Mouse (Mus musculus) monocyte, adult 2 months (primary cell): ENCODE measurements around the gene Cd163l1.

Experiments used
- DNase-seq, 2 experiments: peaks; one replicate each; pipeline ENCODE4 v3.0.0; 2022; ENCODE audit warnings: low spot score in 2 of 2, low read depth in 1 of 2

Cd163l1 gene

GRCm38 (mm10) chr7:140217967-140218366 is at the start of gene Cd163l1:
Cd163l1 (plus strand) TSS chr7:140218267.
- no peak for DNase-seq

DNA sequence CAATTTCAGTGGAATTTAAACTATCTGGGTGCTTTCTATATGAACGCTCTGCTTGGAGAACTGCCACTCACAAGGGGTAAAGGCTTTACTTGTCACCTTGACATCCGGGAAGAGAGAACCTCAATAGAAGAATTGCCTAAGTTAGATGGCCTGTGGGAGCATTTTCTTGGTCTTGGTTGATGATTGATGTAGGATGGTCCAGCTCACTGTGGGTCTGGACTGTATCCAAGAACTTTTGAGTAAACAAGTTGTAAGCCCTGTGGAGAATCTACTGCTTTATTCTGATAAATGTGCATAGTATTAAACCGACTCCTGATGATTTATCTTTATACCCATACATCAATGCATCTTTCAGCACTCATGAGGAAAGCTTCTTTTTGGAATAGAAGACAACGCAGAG is 48.7 kb upstream of the Cd163l1 start:
- no peak for DNase-seq

DNA sequence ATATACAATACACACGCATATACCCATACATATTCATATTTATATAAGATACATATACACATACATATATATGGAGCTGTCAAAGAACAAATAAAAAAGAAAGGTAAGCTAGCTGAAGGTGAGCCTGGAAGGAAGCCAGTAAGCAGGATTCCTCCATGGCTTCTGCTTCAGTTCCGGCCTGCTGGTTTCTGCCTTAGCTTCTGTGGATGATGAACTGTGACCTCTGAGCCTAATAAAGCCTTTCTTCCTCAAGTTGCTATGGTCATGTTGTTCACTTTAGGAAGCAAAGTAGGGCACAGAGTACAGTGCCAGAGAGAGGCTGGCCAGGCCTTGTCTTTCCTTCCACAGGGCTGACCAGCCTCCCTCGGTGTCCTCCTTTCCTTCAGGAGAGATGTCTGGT is 47.2 kb upstream of the Cd163l1 start:
- DNase-seq: no peak

DNA sequence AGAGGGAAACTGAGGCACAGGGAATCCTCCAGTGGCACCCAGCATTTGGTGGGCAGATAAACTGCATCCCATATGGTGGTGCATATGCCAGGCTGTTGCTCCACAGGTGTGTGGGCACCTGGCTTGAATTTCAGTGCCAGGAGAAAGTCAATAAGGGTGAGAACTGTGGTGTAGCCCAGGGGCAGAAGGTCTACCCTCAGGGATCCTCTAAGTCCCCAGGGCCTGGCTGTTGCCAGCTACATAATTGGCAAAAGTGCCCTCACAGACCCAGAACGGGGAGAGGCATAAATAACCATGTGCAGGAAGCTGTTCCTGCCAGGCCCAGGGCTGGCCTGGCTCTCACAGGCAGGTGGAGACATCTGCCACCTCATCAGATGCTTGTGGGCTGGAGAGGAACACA is 45.1 kb upstream of the Cd163l1 start, which contains the start of gene Olfr523:
Olfr523 (plus strand) TSS at position 282 of the 400 bp plus-strand sequence.
- DNase-seq: no peak

GRCm38 (mm10) chr7:140179176-140179575 is 38.9 kb upstream of the Cd163l1 start:
- DNase-seq: no peak

- DNase-seq: no peak
These were observed 37.4 kb upstream of the Cd163l1 start for GRCm38 (mm10) chr7:140180692-140181091.

DNA sequence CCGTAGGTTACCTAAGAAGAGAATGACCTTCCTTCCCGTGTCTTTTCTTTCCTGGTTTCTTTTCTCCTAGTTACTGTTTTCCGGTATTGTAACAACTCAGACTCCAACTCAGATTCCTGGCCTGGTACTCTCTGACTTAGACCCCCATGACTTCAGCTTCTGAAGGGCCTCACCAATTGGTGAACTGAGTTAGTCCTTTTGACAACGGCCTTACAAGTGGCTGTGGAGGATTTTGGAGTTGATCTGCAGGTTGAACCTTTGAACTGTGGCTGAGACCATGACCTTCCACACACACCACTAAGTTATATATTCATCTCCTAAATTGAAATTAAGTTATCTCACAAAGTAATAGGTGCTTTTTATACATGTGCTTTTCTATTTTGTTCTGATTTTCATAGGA is 33.9 kb upstream of the Cd163l1 start:
- no peak for DNase-seq

- DNase-seq: no peak
These were observed 31.1 kb upstream of the Cd163l1 start for GRCm38 (mm10) chr7:140186646-140187620.

GRCm38 (mm10) chr7:140187721-140188390 is 30.2 kb upstream of the Cd163l1 start:
- DNase-seq: no peak

GRCm38 (mm10) chr7:140188391-140189328 is 29.4 kb upstream of the Cd163l1 start:
- no peak for DNase-seq

DNA sequence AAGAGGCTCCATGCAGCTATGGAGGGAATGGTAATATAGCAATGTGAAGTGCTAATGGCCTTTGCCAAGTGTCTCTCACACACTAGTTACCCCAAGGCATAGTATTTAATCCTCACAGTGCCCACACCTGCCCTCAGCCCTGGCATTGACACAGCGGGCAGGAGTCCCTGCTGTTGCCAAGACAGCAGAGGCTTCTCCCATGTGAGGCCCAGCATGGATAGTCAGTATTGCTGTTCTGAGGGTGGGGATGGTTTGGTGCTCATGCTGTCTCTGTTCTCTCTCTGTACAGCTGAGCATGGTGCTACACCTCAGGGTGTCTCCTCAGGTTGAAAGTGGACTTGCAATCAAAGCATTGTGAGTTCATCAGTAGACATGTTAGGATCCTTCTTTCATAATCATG is 27.6 kb upstream of the Cd163l1 start:
- DNase-seq: no peak

DNA sequence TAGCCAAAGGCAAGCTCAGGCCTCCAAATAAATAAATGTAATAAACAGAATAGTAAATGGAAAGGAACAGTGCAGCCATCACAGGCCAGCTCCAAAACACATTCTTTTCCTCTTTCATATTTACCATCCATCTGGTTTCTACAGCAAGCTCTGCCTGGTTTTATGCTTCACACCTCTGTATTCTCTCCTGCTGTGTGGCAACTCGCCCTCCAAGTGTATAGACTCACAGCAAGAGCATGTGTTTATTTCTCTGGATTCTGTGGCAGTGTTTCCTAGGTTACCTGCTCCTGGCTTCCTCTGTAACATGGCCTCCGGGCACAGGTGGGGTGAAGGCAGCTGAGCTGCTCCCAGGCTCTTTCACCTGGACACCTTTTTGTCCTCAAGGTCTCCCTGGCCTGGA is 25.6 kb upstream of the Cd163l1 start:
- DNase-seq: no peak

DNA sequence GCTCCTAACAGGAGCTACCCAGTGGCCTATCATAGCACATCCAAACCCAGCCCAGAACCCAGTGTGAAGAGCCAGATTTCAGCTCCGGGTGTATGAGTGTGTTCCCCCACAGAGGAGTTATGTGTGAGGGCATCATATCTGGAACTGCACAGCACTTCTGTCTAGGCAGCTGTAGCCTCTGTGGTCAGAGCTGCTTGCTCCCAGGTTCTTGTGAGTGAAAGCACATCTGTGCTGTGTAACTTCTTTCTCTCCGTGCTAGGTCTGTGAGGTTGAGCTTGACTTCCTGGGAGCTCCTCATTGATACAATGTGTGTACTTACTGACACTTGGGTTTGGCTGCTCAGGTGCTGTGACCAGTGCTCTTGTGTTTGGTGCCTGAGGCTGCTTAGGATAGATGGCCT is 25.2 kb upstream of the Cd163l1 start:
- DNase-seq: no peak

DNA sequence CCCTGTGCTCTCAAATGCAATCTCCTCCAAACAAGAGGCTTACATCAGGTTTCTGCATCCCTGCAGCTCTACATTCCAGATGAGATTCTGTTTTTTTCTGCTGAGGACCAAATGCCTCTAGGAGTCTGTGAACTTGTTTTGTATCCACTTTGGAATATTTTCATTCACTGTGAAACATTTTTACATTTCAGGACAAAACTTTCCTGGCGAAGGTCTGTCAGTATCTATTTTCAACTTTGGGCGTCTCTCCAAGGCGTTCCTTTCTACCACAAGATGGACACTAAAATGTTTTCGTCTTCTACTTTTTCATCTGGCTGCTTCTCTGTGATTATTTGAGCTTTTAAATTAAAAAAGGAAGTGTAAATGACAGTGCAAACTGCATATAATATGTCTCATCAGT is 24.0 kb upstream of the Cd163l1 start:
- no peak for DNase-seq

DNA sequence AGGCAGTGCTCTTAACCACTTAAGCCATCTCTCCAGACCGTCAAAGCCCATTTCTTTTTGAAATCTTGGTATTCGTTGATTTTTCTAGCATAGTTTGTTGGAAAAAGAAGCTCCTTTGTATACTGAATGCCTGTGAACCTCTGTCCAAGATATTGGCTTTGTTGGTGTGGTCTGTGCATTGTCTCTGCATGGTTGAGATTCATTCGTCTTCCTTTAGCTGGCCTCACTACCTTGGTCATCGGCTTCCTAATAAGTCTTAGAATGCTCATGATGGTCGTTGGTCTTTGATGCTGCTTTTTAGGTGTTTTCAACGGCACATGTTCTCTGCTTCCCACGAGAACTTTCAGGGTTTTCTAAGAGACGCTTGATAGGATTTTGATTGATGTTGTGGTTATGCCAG is 22.1 kb upstream of the Cd163l1 start:
- DNase-seq: no peak

GRCm38 (mm10) chr7:140201090-140201489 is 17.0 kb upstream of the Cd163l1 start:
- DNase-seq: no peak

GRCm38 (mm10) chr7:140205864-140206263 is 12.2 kb upstream of the Cd163l1 start, which contains the start of gene Olfr524:
Olfr524 (minus strand) TSS chr7:140205964.
- DNase-seq: no peak

GRCm38 (mm10) chr7:140206904-140207303 is 11.2 kb upstream of the Cd163l1 start:
- DNase-seq: no peak

DNA sequence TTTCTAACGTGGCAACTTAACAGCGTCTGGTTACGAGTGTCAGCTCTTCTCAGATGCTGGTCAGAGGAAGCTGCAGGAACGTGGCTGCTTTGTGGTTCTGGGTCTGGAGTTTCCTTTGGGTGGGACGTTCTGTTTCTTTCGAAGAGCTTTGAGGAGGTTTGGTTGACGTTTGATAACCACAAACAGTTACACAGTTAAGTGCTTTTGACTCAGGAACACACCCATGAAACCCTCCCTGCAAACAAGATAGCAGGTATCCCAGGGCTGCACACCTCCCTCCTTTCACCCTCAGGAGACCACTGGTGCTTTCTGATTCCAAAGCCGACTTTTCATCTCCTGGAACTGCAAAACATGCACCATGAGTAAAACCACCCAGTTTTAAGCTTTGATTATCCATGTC is 9.9 kb upstream of the Cd163l1 start:
- no peak for DNase-seq

- DNase-seq: no peak
These were observed 9.4 kb upstream of the Cd163l1 start for GRCm38 (mm10) chr7:140208677-140209076.

- no peak for DNase-seq
These were observed 4.2 kb upstream of the Cd163l1 start for GRCm38 (mm10) chr7:140213841-140214240.
